Mouse (Mus musculus) forebrain, embryonic 11.5 days (tissue): ENCODE measurements around the gene Fsip1. TPM values are rescaled to one million over a fixed set of nuclear protein-coding genes. Genes with fewer than 3 reads are reported as not detected.

ENCODE experiments used
- ATAC-seq: fragments of 200-750 bp; cut with Nextera tagmentation; replicated peaks from 2 replicates; pipeline ENCODE4 v1.8.0; 2017; ENCODE audit warnings: moderate TSS enrichment; ENCODE audit not compliant: low FRiP score
- DNase-seq: peaks from one replicate; pipeline ENCODE4 v3.0.0-alpha.2; 2017; ENCODE audit warnings: low spot score
- H3K27ac ChIP-seq: fragments of 300-500 bp; sonication (generic); 2 replicates; pipeline ENCODE4 v1.5.1; 2014; ENCODE audit warnings: low read depth, low read length
- H3K27me3 ChIP-seq: fragments of 300-500 bp; sonication (generic); 2 replicates; pipeline ENCODE4 v1.6.1; 2014; ENCODE audit warnings: mild to moderate bottlenecking, low read length, mixed read lengths; ENCODE audit not compliant: control insufficient read depth, insufficient read depth
- H3K36me3 ChIP-seq: fragments of 300-500 bp; sonication (generic); 2 replicates; pipeline ENCODE4 v1.6.1; 2014; ENCODE audit warnings: mild to moderate bottlenecking, low read length, moderate library complexity, mixed read lengths; ENCODE audit not compliant: control insufficient read depth, insufficient read depth
- H3K4me1 ChIP-seq: fragments of 300-500 bp; sonication (generic); replicated peaks from 2 replicates; pipeline ENCODE4 v1.6.1; 2014; ENCODE audit warnings: low read length, mixed read lengths; ENCODE audit not compliant: control insufficient read depth, insufficient read depth
- H3K4me2 ChIP-seq: fragments of 300-500 bp; sonication (generic); 2 replicates; pipeline ENCODE4 v1.6.1; 2014; ENCODE audit warnings: low read depth, mild to moderate bottlenecking, low read length, moderate library complexity, mixed read lengths; ENCODE audit not compliant: severe bottlenecking
- H3K4me3 ChIP-seq: fragments of 300-500 bp; sonication (generic); 2 replicates; pipeline ENCODE4 v1.5.1; 2014; ENCODE audit warnings: low read depth, low read length
- H3K9ac ChIP-seq: fragments of 300-500 bp; sonication (generic); 2 replicates; pipeline ENCODE4 v1.6.1; 2014; ENCODE audit warnings: low read length
- H3K9me3 ChIP-seq: fragments of 300-500 bp; sonication (generic); 2 replicates; pipeline ENCODE4 v1.6.1; 2016; ENCODE audit warnings: low read length, mixed read lengths; ENCODE audit not compliant: control insufficient read depth
- WGBS: fragments of 180-500 bp; shearing (Covaris S2); extraction: QIAGEN DNeasy Blood & Tissue Kit; methylation state at CpG from one replicate; pipeline ENCODE4 v1.1.7; 2014; 5-methylcytosine and 5-hydroxymethylcytosine counted together
- polyA plus RNA-seq: library from polyadenylated mRNA; unstranded; fragments of >200 nt; fragmentation: Nextera tagmentation; extraction: Ambion mirVana; gene quantifications from 2 replicates; pipeline ENCODE4 v1.2.1, GENCODE M21; 2014

Gene Fsip1
- polyA plus RNA-seq, result 3.2 and 4.2 TPM in 2 replicates

GRCm38 (mm10) chr2:118256621-118257053 is at the start of gene Fsip1:
Gene Fsip1, minus strand, starts transcription at chr2:118256966.
- no peaks in the 10 kb centered on the region for H3K9me3 ChIP-seq
- DNase-seq (peak; percentile 89), ATAC-seq (peak; percentile 93)
- H3K27me3 ChIP-seq, result no peaks in the 10 kb centered on the region
- peak within 1 kb of the TSS; percentile 37 for H3K4me3 ChIP-seq
- H3K9ac ChIP-seq, result peak within 1 kb of the TSS; percentile 54
- H3K4me2 ChIP-seq, result peak within 1 kb of the TSS; percentile 56
- WGBS, result 2% methylated on average over 25 of the region's 25 CpGs
- no peak within 1 kb of the TSS for H3K27ac ChIP-seq
- no peaks in the 10 kb centered on the region for H3K36me3 ChIP-seq
- peaks cover 3% of the 10 kb centered on the region; the same call in 1 of the 2 replicates for H3K4me1 ChIP-seq

- Histone ChIP-seq H3K9ac (no peak overlapping the region), H3K27me3 (no peaks in the 10 kb centered on the region), H3K27ac (no peak overlapping the region), H3K36me3 (no peaks in the 10 kb centered on the region), H3K9me3 (no peaks in the 10 kb centered on the region), H3K4me2 (no peak overlapping the region), H3K4me1 (no peaks in the 10 kb centered on the region), H3K4me3 (no peak overlapping the region)
- WGBS, result 74% methylated on average over 3 of the region's 3 CpGs
- ATAC-seq, result no peak
- no peak for DNase-seq
Measured at GRCm38 (mm10) chr2:118306522-118306895, 49.7 kb upstream of the Fsip1 start.

GRCm38 (mm10) chr2:118305827-118306521 is 49.2 kb upstream of the Fsip1 start:
- H3K9me3 ChIP-seq, result no peaks in the 10 kb centered on the region
- DNase-seq, result no peak
- H3K36me3 ChIP-seq, result no peaks in the 10 kb centered on the region
- H3K27me3 ChIP-seq, result no peaks in the 10 kb centered on the region
- no peak overlapping the region for H3K27ac ChIP-seq
- ATAC-seq, result no peak
- H3K9ac ChIP-seq, result no peak overlapping the region
- 84% methylated on average over 7 of the region's 7 CpGs for WGBS
- no peaks in the 10 kb centered on the region for H3K4me1 ChIP-seq
- H3K4me2 ChIP-seq, result no peak overlapping the region
- H3K4me3 ChIP-seq, result no peak overlapping the region

GRCm38 (mm10) chr2:118303456-118303855 is 46.7 kb upstream of the Fsip1 start:
- WGBS, result 92% methylated on average over 4 of the region's 4 CpGs
- Histone ChIP-seq H3K9ac (no peak overlapping the region), H3K36me3 (no peaks in the 10 kb centered on the region), H3K4me1 (no peaks in the 10 kb centered on the region), H3K4me2 (no peak overlapping the region), H3K4me3 (no peak overlapping the region), H3K9me3 (no peaks in the 10 kb centered on the region), H3K27ac (no peak overlapping the region), H3K27me3 (no peaks in the 10 kb centered on the region)
- ATAC-seq, result no peak
- no peak for DNase-seq

GRCm38 (mm10) chr2:118301656-118302055 is 44.9 kb upstream of the Fsip1 start:
- ATAC-seq (no peak), DNase-seq (no peak)
- Histone ChIP-seq H3K27ac (no peak overlapping the region), H3K4me3 (no peak overlapping the region), H3K27me3 (no peaks in the 10 kb centered on the region), H3K9ac (no peak overlapping the region), H3K4me1 (no peaks in the 10 kb centered on the region), H3K9me3 (no peaks in the 10 kb centered on the region), H3K36me3 (no peaks in the 10 kb centered on the region), H3K4me2 (no peak overlapping the region)
- 69% methylated on average over 2 of the region's 2 CpGs for WGBS

- Histone ChIP-seq H3K36me3 (no peaks in the 10 kb centered on the region), H3K4me1 (no peaks in the 10 kb centered on the region), H3K27me3 (no peaks in the 10 kb centered on the region), H3K9ac (no peak overlapping the region), H3K27ac (no peak overlapping the region), H3K4me3 (no peak overlapping the region), H3K9me3 (no peaks in the 10 kb centered on the region), H3K4me2 (no peak overlapping the region)
- no peak for DNase-seq
- ATAC-seq, result no peak
- WGBS, result 74% methylated on average over 8 of the region's 8 CpGs
Measured at GRCm38 (mm10) chr2:118301041-118301545, 44.3 kb upstream of the Fsip1 start.

- no peak for DNase-seq
- Histone ChIP-seq H3K36me3 (no peaks in the 10 kb centered on the region), H3K4me1 (no peaks in the 10 kb centered on the region), H3K4me2 (no peak overlapping the region), H3K27ac (no peak overlapping the region), H3K9me3 (no peaks in the 10 kb centered on the region), H3K4me3 (no peak overlapping the region), H3K9ac (no peak overlapping the region), H3K27me3 (no peaks in the 10 kb centered on the region)
- 91% methylated on average over 2 of the region's 2 CpGs for WGBS
- ATAC-seq, result no peak
Measured at GRCm38 (mm10) chr2:118299981-118300380, 43.2 kb upstream of the Fsip1 start.

GRCm38 (mm10) chr2:118298601-118299000 is 41.8 kb upstream of the Fsip1 start:
- 78% methylated on average over 4 of the region's 4 CpGs for WGBS
- no peaks in the 10 kb centered on the region for H3K36me3 ChIP-seq
- no peak for DNase-seq
- H3K4me3 ChIP-seq, result no peak overlapping the region
- no peaks in the 10 kb centered on the region for H3K27me3 ChIP-seq
- H3K9me3 ChIP-seq, result no peaks in the 10 kb centered on the region
- H3K27ac ChIP-seq, result no peak overlapping the region
- no peaks in the 10 kb centered on the region for H3K4me1 ChIP-seq
- H3K9ac ChIP-seq, result no peak overlapping the region
- H3K4me2 ChIP-seq, result no peak overlapping the region
- ATAC-seq, result no peak

GRCm38 (mm10) chr2:118297966-118298365 is 41.2 kb upstream of the Fsip1 start:
- Histone ChIP-seq H3K4me2 (no peak overlapping the region), H3K27ac (no peak overlapping the region), H3K4me1 (no peaks in the 10 kb centered on the region), H3K9me3 (no peaks in the 10 kb centered on the region), H3K36me3 (no peaks in the 10 kb centered on the region), H3K9ac (no peak overlapping the region), H3K27me3 (no peaks in the 10 kb centered on the region), H3K4me3 (no peak overlapping the region)
- 76% methylated on average over 2 of the region's 2 CpGs for WGBS
- ATAC-seq (no peak), DNase-seq (no peak)
